Mouse (Mus musculus) embryonic fibroblast, embryonic 13.5 days (primary cell): ENCODE measurements around the gene Rexo1.
A peak's percentile ranks its signal among the peaks of the same experiment; 100 is the strongest.

ENCODE experiments used
- CTCF ChIP-seq: IDR thresholded peaks from 2 replicates; pipeline ENCODE4 v1.5.1; 2011; ENCODE audit warnings: mild to moderate bottlenecking, control low read depth, low read length, moderate library complexity, borderline replicate concordance; ENCODE audit not compliant: insufficient read depth
- POLR2A ChIP-seq: IDR thresholded peaks from 2 replicates; pipeline ENCODE4 v1.6.1; 2011; ENCODE audit warnings: low read depth, mild to moderate bottlenecking, control low read depth, low read length, moderate library complexity

GRCm38 (mm10) chr10:80577195-80578130 lies 16.1 kb upstream of the Rexo1 start, which contains the start of gene Klf16:
- TF ChIP-seq POLR2A, result peak; percentile 86
- TF ChIP-seq CTCF, result no peak
